Mouse (Mus musculus) olfactory bulb, adult 2 months (tissue): ENCODE measurements around the gene Fam166b. TPM values are rescaled to one million over a fixed set of nuclear protein-coding genes. Genes with fewer than 3 reads are reported as not detected.

Source experiments
- H3K27ac ChIP-seq: fragments of 200-500 bp; 2 replicates; pipeline ENCODE4 v1.5.1; 2012; ENCODE audit warnings: low read depth, low read length; ENCODE audit not compliant: insufficient read depth
- H3K4me1 ChIP-seq: fragments of 200-500 bp; 2 replicates; pipeline ENCODE4 v1.6.1; 2012; ENCODE audit warnings: low read length; ENCODE audit not compliant: control insufficient read depth, insufficient read depth
- H3K4me3 ChIP-seq: fragments of 200-500 bp; 2 replicates; pipeline ENCODE4 v1.5.1; 2012; ENCODE audit warnings: mild to moderate bottlenecking, low read depth, low read length, moderate library complexity; ENCODE audit not compliant: insufficient read depth
- CTCF ChIP-seq: fragments of 200-500 bp; IDR thresholded peaks from 2 replicates; pipeline ENCODE4 v1.5.1; 2012; ENCODE audit warnings: low read depth, mild to moderate bottlenecking, low read length, moderate library complexity; ENCODE audit not compliant: insufficient read depth
- POLR2A ChIP-seq: fragments of 200-500 bp; IDR thresholded peaks from 2 replicates; pipeline ENCODE4 v1.6.1; 2012; ENCODE audit warnings: mild to moderate bottlenecking, low read depth, low read length, moderate library complexity; ENCODE audit not compliant: insufficient read depth
- WGBS: fragments of 180-500 bp; shearing (Covaris S2); methylation state at CpG from one replicate; pipeline ENCODE4 v1.1.7; 2018; 5-methylcytosine and 5-hydroxymethylcytosine counted together
- polyA plus RNA-seq: library from polyadenylated mRNA; stranded (reverse); fragments of >200 nt; gene quantifications from 2 replicates; pipeline ENCODE4 v1.2.4, GENCODE M21; 2012; ENCODE audit warnings: low replicate concordance; ENCODE audit not compliant: missing spikeins, insufficient read depth, insufficient read length

Fam166b gene
- polyA plus RNA-seq, 1 experiment: not detected

DNA sequence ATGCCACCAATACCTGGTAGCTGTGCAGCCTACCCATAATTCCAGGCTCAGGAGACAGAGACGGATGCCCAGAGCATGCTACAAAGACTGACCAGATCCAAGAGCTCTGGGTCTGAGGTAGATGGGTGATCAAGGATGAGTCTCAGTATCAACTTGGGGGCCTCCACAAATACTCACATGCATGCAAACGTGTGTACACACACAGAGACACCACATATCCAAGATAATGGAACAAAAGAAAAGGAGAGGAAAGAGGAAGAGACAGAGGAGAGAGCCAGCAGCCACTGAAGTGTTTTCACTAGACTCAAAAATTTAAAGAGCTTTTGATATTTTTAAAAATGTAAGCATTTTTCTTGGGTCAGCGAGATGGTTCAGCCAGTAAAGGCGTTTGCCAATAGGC, 10.5 kb downstream of the Fam166b start:
- peaks cover 24% of the 10 kb centered on the region for H3K4me1 ChIP-seq
- TF ChIP-seq CTCF (no peak), POLR2A (no peak)
- 56% methylated on average over 4 of the region's 4 CpGs for WGBS
- H3K27ac ChIP-seq: no peak overlapping the region
- H3K4me3 ChIP-seq: no peak overlapping the region

DNA sequence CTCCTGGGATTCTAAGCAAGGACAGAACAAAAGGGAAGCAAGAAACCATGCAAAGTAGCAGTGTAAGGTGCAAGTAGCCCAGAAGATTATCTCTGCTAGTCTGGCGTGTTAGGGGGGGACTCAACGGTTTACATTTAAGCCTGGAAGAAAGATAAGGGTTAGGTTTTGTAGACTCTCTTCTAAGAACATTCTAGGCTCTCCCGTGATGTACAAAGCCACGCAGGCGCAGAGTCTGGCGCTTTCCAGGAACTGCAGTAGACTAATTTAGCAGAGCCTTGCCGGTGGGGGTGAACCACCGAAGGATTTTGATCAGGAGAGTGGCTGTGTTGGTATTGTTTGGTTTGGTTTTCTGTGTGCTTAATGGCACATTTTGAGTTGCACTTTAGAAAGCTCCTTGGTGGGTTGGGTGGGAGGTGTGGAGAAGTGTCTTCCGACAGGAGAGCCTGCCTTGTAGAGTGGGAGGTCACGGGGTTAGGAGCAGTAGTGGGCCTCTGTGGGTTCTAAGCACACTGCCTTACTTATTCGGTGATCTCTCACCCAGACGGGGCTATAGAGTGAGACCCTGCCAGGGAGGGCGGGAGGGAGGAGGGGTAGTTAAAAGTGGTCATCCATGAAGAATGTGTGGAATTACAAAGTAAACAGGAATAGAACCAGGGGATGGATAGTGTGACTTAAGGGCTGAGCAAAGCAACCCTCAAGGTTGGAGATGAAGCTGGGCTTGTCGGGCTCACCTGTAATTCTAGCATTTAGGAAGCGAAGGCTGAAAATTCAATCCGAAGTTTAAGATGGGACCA, 11.5 kb downstream of the Fam166b start:
- H3K4me3 ChIP-seq: no peak overlapping the region
- no peak overlapping the region for H3K27ac ChIP-seq
- peaks cover 27% of the 10 kb centered on the region for H3K4me1 ChIP-seq
- TF ChIP-seq POLR2A: no peak
- no peak for TF ChIP-seq CTCF
- WGBS: 55% methylated on average over 16 of the region's 16 CpGs

DNA sequence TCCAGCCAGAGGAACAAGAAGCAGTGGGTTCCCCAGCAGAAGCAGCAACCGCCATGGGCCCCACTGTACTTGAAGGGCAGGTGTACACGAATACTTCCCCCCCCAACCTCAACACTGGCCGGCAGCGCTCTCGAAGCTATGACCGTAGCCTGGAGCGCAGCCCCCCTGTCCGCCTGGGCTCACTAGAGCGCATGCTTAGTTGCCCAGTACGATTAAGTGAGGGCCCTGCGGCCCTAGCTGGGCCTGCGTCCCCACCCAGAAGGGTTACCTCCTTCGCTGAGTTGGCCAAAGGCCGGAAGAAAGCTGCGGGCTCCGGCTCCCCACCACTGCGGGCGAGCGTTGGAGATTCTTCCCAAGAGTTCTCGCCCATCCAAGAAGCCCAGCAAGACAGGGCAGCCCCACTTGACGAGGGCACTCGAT, 12.9 kb downstream of the Fam166b start:
- peaks cover 30% of the 10 kb centered on the region for H3K4me1 ChIP-seq
- H3K4me3 ChIP-seq: no peak overlapping the region
- WGBS: 97% methylated on average over 22 of the region's 22 CpGs
- no peak for TF ChIP-seq POLR2A
- TF ChIP-seq CTCF: no peak
- no peak overlapping the region for H3K27ac ChIP-seq

DNA sequence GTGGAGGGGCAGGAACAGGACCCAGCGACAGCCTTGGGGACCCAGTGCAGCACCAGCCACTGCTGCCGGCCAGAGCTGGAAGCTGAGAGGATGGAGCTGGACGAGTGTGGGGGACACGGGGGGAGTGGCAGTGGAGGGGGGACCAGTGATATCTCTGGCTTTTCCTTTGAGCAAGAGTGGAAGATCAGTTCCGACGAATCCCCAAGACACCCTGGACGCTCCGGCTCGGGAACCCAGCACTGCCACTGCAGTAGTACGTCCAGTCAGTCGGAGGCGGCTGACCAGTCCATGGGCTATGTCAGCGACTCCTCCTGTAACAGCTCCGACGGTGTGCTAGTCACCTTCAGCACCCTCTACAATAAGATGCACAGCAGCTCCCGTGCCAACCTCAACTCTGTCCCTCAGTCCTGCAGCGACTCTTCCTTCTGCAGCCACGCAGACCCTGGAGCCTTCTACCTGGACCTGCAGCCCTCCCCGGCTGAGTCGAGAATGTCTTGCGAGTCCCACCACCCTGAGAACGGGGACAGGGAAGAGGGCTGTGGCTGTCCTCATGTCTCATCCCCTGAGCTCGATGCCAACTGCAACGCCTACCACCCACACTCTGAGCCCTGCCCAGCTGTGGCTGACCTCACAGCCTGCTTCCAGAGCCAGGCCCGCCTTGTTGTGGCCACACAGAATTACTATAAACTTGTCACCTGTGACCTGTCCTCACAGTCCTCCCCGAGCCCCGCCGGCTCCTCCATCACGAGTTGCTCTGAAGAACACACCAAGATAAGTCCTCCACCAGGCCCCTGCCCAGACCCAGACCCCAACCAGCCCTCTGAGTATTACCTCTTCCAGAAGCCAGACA, 13.5 kb downstream of the Fam166b start:
- no peak overlapping the region for H3K4me3 ChIP-seq
- TF ChIP-seq CTCF: no peak
- TF ChIP-seq POLR2A: no peak
- WGBS: 85% methylated on average over 29 of the region's 29 CpGs
- H3K4me1 ChIP-seq: peaks cover 33% of the 10 kb centered on the region
- no peak overlapping the region for H3K27ac ChIP-seq

DNA sequence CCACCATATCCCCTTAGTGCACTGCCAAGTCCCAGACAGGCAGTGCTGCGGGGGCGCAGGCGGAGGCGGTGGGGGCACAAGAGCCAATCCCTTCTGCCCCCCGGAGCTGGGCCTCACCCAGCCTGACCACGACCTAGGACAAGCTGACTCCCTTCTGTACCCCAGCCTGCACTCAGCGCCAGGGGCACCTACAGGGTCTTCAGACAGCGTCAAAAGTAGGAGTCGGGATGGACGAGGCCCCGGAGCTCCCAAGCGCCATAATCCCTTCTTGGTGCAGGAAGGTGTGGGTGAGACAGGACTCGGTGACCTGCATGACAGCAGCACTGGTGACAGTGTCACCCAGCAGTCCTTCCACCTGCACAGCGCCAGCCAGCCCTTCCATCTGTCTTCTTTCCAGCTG, 14.2 kb downstream of the Fam166b start:
- 87% methylated on average over 14 of the region's 14 CpGs for WGBS
- TF ChIP-seq POLR2A: no peak
- TF ChIP-seq CTCF: no peak
- Histone ChIP-seq H3K4me3 (no peak overlapping the region), H3K4me1 (peaks cover 33% of the 10 kb centered on the region), H3K27ac (no peak overlapping the region)

DNA sequence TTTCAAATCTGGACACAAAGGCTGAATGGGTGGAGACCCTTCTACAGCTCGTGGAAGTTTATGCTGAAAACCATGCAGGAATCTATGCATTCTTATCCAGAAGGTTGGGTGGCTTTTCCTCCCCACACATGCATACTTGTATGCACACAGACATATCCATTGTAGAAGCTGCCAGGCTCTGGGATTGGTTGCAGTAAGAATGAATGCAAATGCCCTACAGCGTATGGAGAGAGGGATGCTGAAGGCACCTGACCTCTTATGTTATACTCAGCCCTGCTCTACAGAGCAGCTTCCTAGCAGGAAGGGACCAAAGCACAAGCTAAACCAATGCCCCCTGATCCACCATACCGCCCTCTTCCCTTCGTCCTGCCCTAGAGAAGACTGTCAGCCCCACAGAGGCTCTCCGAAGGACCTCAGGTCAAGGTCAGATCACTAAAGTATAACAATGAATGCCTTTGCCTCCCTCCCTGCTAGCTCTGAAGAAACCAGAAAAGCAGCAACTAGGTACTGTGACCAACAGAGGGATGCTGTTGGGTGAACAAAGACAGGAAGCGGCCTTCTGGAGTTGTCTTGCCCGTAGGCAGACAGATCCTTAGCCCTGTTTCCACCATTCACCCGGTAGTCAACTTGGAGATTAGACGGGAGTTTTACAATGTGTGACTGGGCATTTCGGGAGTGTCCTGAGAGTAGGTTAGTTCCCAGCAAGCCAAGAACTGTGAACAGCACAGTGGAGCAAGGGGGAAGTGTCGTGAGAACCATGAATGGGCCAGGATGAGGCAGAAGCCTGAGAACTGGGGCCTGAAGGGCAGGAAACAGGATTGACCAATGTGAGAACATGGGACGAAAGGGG, 21.6 kb downstream of the Fam166b start:
- Histone ChIP-seq H3K27ac (peak overlapping the region; percentile 82), H3K4me1 (peaks cover 32% of the 10 kb centered on the region), H3K4me3 (peak overlapping the region; percentile 56)
- 48% methylated on average over 12 of the region's 12 CpGs for WGBS
- TF ChIP-seq POLR2A: no peak
- no peak for TF ChIP-seq CTCF

DNA sequence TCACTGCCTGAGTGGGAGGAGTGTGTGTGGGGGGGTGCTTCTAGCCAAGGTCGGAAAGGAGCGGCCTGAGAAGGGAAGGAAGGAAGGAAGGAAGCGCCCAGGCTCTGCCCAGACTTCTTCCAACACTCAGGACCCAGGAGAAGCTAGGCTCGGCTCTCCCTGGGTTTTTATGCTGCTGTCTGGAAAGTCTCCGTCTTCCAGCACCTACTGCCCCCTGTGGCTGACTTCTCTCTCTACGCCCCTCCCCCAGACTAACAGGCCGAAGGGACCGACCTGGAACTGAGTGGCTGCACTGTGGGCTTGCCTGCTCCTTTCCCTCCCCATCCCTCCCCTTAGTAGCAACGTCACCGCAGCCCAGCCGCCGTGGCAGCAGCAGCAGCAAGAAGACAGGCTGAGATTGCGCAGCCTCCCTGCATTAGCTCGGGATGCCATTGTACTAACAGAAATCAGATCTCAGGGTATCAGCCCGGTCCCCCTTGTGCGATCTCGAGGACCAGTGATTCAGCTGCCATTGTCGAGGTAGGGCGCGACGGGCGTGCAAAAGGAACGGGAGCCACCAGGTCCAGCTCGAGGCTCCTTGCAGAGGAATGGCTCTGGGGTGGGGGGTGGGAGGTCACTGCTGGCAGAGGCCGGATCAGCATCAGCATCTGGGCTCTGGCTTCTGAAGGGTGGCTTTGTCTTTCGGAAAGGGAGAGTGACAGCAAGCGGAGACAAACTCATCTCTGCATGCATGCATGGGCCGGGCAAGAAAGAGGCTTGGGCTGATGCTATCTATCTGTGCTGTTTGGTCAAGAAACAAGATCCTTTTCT, 22.6 kb downstream of the Fam166b start:
- TF ChIP-seq POLR2A: peak; percentile 46; the same call in 1 of the 2 replicates
- no peak for TF ChIP-seq CTCF
- Histone ChIP-seq H3K4me3 (peak overlapping the region; percentile 56), H3K27ac (peak overlapping the region; percentile 82), H3K4me1 (peaks cover 33% of the 10 kb centered on the region)
- WGBS: 1% methylated on average over 28 of the region's 28 CpGs

DNA sequence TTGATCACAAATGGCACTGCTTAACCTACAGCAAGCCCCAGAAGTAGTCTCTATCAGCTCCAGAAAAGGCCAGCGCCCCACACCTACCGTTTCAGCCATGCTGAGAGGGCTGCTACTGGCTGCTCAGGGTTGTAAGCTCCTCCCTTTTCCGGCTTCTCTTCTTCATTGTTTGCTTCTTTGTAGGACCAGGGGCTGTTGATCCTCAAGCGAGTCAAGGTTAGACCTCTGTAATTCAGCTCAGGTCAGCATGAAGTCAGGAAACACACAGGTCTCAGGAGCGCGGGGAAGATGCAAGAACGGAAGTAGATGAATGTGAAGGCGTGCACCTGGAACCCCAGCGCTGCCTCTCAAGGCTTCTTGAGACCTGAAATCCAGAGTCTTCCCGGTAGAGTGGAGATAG, 24.2 kb downstream of the Fam166b start:
- no peak overlapping the region for H3K27ac ChIP-seq
- peaks cover 40% of the 10 kb centered on the region for H3K4me1 ChIP-seq
- no peak overlapping the region for H3K4me3 ChIP-seq
- WGBS: 91% methylated on average over 10 of the region's 10 CpGs
- TF ChIP-seq POLR2A: no peak
